Mouse (Mus musculus): ENCODE measurements at regions not wholly inside any gene's neighbourhood (a gene's known extent, or its start where the extent isn't known, plus 50 kb on each side); places are given as distances from the start of the nearest gene placed in this dataset.

DNA sequence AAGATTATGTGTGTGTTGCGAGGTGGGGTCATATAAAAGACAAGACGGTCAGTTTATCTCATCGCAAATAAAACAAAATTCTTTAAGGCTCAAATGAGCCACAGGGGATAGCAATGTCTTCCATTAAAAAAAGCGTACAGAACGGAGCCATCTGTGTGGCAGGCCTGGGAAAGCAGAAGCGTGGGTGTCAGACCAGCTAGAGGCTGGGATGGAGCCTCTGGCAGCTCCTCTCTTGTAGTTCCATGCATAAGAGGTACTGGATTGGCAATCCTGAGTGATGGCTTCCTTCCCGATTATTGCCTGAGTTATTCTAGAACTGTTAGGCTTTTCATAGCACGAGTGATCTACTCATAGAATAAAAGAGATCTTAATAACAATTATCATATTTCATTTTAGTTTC lies 318.2 kb upstream of the Sash1 start:
- Histone ChIP-seq H3ac (ENCODE audit: control insufficient read depth, insufficient read length) (no peak overlapping the region), H3K36me3 (ENCODE audit: control insufficient read depth, insufficient read depth) (no peaks in the 10 kb centered on the region), H3K4me2 (ENCODE audit: low read depth) (no peak overlapping the region), H3K4me3 (no peak overlapping the region), H3K79me2 (ENCODE audit: control insufficient read depth, insufficient read depth) (no peaks in the 10 kb centered on the region), H3K27me3 (ENCODE audit: control insufficient read depth, insufficient read depth, insufficient read length) (no peaks in the 10 kb centered on the region)
- TF ChIP-seq MYOG (IDR thresholded peaks at IDR 0.05; ENCODE audit: control insufficient read depth in 1 of 3, insufficient read depth in 1 of 3, insufficient read length in 2 of 3, low read depth in 2 of 3) = no peak
- no peak for TF ChIP-seq POLR2A (IDR thresholded peaks at IDR 0.05; ENCODE audit: insufficient read length, low read depth)
- no peak for TF ChIP-seq TCF3 (IDR thresholded peaks at IDR 0.05; ENCODE audit: insufficient read length, low read depth)
- TF ChIP-seq POLR2AphosphoS2 (IDR thresholded peaks at IDR 0.05; ENCODE audit: insufficient read length, low read depth) = no peak
- no peak for TF ChIP-seq E2F4 (IDR thresholded peaks at IDR 0.05; ENCODE audit: insufficient read depth)
- TF ChIP-seq SRF (IDR thresholded peaks at IDR 0.05; ENCODE audit: control insufficient read depth, insufficient read length, low read depth) = no peak
- TF ChIP-seq MYOD1 (IDR thresholded peaks at IDR 0.05; ENCODE audit: control insufficient read depth in 1 of 3, insufficient read length in 2 of 3, low read depth in 2 of 3) = no peak

DNA sequence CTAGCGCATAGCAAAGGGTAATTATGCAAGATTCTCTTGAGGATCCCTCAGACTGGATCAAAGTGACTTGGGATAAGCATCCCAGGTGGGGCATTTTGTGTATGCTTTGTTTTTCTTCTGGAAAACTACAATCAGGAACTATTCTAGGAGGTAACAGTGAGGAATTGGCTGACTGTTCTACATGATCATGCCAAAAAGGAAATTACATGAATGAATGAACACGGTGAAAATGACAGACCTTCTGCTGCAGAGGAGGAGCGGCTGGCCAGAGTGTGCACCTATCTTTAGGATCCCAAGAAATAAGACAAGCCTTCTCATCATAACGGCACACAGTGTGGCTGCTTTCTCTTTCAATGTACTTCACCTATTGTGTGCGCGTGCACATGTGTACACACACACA lies 317.5 kb upstream of the Sash1 start:
- TF ChIP-seq SRF (IDR thresholded peaks at IDR 0.05; ENCODE audit: control insufficient read depth, insufficient read length, low read depth) (no peak), TCF3 (IDR thresholded peaks at IDR 0.05; ENCODE audit: insufficient read length, low read depth) (no peak), CEBPB (IDR thresholded peaks at IDR 0.05; ENCODE audit: insufficient read depth, poor library complexity, severe bottlenecking) (no peak)
- Histone ChIP-seq H3K27me3 (ENCODE audit: control insufficient read depth, insufficient read depth, insufficient read length) (no peaks in the 10 kb centered on the region), H3K79me2 (ENCODE audit: control insufficient read depth, insufficient read depth) (no peaks in the 10 kb centered on the region), H3K4me2 (ENCODE audit: low read depth) (no peak overlapping the region), H3ac (ENCODE audit: control insufficient read depth, insufficient read length) (no peak overlapping the region), H3K36me3 (ENCODE audit: control insufficient read depth, insufficient read depth) (no peaks in the 10 kb centered on the region), H3K4me3 (no peak overlapping the region)

DNA sequence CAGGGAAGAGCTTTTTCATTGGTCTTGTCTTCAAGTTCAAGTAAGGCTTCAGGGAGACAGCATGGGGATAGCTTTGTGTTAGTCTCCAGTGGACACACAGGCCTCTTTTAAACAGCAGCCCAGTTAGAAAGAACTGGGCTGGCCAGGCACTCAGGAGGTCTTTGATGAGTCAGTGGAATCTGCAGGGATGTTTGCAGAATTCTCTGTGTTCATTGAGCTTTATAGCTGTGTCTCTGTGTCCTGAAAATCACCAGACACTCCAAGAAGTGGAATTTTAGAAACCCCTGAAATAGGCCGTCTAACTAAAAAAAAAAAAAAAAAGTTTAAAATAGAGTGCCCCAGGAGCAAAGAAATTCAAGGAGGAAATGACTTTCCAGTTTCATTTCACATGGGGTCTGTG lies 317.1 kb upstream of the Sash1 start:
- TF ChIP-seq MYOD1 (IDR thresholded peaks at IDR 0.05; ENCODE audit: control insufficient read depth in 1 of 3, insufficient read length in 2 of 3, low read depth in 2 of 3) = no peak
- no peak for TF ChIP-seq TCF12 (IDR thresholded peaks at IDR 0.05; ENCODE audit: insufficient read depth, poor library complexity, severe bottlenecking)
- TF ChIP-seq MYOG (IDR thresholded peaks at IDR 0.05; ENCODE audit: control insufficient read depth in 1 of 3, insufficient read depth in 1 of 3, insufficient read length in 2 of 3, low read depth in 2 of 3) = no peak
- no peak for TF ChIP-seq TCF3 (IDR thresholded peaks at IDR 0.05; ENCODE audit: insufficient read length, low read depth)
- TF ChIP-seq POLR2A (IDR thresholded peaks at IDR 0.05; ENCODE audit: insufficient read length, low read depth) = no peak
- no peak for TF ChIP-seq SRF (IDR thresholded peaks at IDR 0.05; ENCODE audit: control insufficient read depth, insufficient read length, low read depth)
- H3K4me3 ChIP-seq = no peak overlapping the region
- no peaks in the 10 kb centered on the region for H3K27me3 ChIP-seq (ENCODE audit: control insufficient read depth, insufficient read depth, insufficient read length)
- H3ac ChIP-seq (ENCODE audit: control insufficient read depth, insufficient read length) = no peak overlapping the region
- H3K36me3 ChIP-seq (ENCODE audit: control insufficient read depth, insufficient read depth) = no peaks in the 10 kb centered on the region
- no peaks in the 10 kb centered on the region for H3K79me2 ChIP-seq (ENCODE audit: control insufficient read depth, insufficient read depth)
- no peak overlapping the region for H3K4me2 ChIP-seq (ENCODE audit: low read depth)

DNA sequence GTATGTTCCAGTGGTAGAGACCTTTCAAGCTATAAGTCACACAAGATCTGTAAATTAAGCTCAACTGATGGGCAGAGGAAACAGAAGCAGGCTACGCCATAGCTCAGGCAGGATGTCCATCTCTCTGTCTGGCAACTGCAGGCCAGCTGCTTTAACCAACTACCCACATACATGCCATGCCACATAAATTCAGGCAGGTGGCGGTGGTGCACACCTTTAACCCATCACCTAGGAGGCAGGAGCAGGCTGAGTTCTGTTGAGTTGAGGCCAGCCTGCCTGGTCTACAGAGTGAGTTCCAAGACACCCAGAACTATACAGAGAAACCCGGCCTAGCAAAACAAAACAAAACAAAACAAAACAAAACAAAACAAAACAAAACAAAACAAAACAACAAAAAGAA lies 289.1 kb upstream of the Sash1 start:
- H3K4me3 ChIP-seq = no peak overlapping the region
- H3K27me3 ChIP-seq (ENCODE audit: control insufficient read depth, insufficient read depth, insufficient read length) = no peaks in the 10 kb centered on the region
- no peaks in the 10 kb centered on the region for H3K36me3 ChIP-seq (ENCODE audit: control insufficient read depth, insufficient read depth)
- no peak overlapping the region for H3ac ChIP-seq (ENCODE audit: control insufficient read depth, insufficient read length)
- TF ChIP-seq MYOD1 (IDR thresholded peaks at IDR 0.05; ENCODE audit: control insufficient read depth in 1 of 3, insufficient read length in 2 of 3, low read depth in 2 of 3) (no peak), E2F4 (IDR thresholded peaks at IDR 0.05; ENCODE audit: insufficient read depth) (no peak), MAX (IDR thresholded peaks at IDR 0.05; ENCODE audit: low read depth) (no peak), MYOG (IDR thresholded peaks at IDR 0.05; ENCODE audit: control insufficient read depth in 1 of 3, insufficient read depth in 1 of 3, insufficient read length in 2 of 3, low read depth in 2 of 3) (no peak), POLR2AphosphoS2 (IDR thresholded peaks at IDR 0.05; ENCODE audit: insufficient read length, low read depth) (no peak), SRF (IDR thresholded peaks at IDR 0.05; ENCODE audit: control insufficient read depth, insufficient read length, low read depth) (no peak), TCF3 (IDR thresholded peaks at IDR 0.05; ENCODE audit: insufficient read length, low read depth) (no peak), POLR2A (IDR thresholded peaks at IDR 0.05; ENCODE audit: insufficient read length, low read depth) (no peak), REST (IDR thresholded peaks at IDR 0.05; ENCODE audit: insufficient read depth, insufficient read length) (no peak), CEBPB (IDR thresholded peaks at IDR 0.05; ENCODE audit: insufficient read depth, poor library complexity, severe bottlenecking) (no peak), TCF12 (IDR thresholded peaks at IDR 0.05; ENCODE audit: insufficient read depth, poor library complexity, severe bottlenecking) (no peak), USF1 (IDR thresholded peaks at IDR 0.05; ENCODE audit: low read depth) (no peak)
- H3K79me2 ChIP-seq (ENCODE audit: control insufficient read depth, insufficient read depth) = no peaks in the 10 kb centered on the region
- H3K4me2 ChIP-seq (ENCODE audit: low read depth) = no peak overlapping the region

DNA sequence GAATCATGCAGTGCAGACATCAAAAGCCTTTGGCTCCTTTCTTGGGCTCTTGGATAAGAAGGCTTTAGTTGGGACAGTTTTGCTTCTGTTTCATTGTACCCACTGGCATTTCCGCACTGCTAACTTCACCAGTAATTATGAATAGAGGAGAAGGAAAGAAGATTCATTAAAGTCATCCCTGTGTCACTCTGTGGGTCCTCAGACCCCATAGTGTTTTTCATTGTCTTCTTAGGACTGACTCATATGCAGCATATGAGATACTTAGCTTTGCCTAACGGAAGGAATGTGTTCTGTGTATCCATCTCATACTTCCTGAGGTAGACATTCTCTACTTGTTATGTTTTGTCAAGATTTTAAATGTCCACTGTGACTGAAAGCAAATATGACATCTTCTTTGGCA lies 287.6 kb upstream of the Sash1 start:
- Histone ChIP-seq H3K36me3 (ENCODE audit: control insufficient read depth, insufficient read depth) (no peaks in the 10 kb centered on the region), H3K27me3 (ENCODE audit: control insufficient read depth, insufficient read depth, insufficient read length) (no peaks in the 10 kb centered on the region), H3K79me2 (ENCODE audit: control insufficient read depth, insufficient read depth) (no peaks in the 10 kb centered on the region), H3K4me2 (ENCODE audit: low read depth) (no peak overlapping the region), H3K4me3 (no peak overlapping the region), H3ac (ENCODE audit: control insufficient read depth, insufficient read length) (no peak overlapping the region)
- TF ChIP-seq USF1 (IDR thresholded peaks at IDR 0.05; ENCODE audit: low read depth) (no peak), MAX (IDR thresholded peaks at IDR 0.05; ENCODE audit: low read depth) (no peak), POLR2AphosphoS2 (IDR thresholded peaks at IDR 0.05; ENCODE audit: insufficient read length, low read depth) (no peak), TCF12 (IDR thresholded peaks at IDR 0.05; ENCODE audit: insufficient read depth, poor library complexity, severe bottlenecking) (no peak), POLR2A (IDR thresholded peaks at IDR 0.05; ENCODE audit: insufficient read length, low read depth) (no peak), SRF (IDR thresholded peaks at IDR 0.05; ENCODE audit: control insufficient read depth, insufficient read length, low read depth) (no peak), CEBPB (IDR thresholded peaks at IDR 0.05; ENCODE audit: insufficient read depth, poor library complexity, severe bottlenecking) (no peak), MYOG (IDR thresholded peaks at IDR 0.05; ENCODE audit: control insufficient read depth in 1 of 3, insufficient read depth in 1 of 3, insufficient read length in 2 of 3, low read depth in 2 of 3) (no peak), E2F4 (IDR thresholded peaks at IDR 0.05; ENCODE audit: insufficient read depth) (no peak)
